Mouse (Mus musculus): ENCODE data around the gene Ano8. TPM values are rescaled to one million over a fixed set of nuclear protein-coding genes. Genes with fewer than 3 reads are reported as not detected.

Gene Ano8
- total RNA-seq, 1 experiment from 2014 or later: 5.4 TPM

DNA sequence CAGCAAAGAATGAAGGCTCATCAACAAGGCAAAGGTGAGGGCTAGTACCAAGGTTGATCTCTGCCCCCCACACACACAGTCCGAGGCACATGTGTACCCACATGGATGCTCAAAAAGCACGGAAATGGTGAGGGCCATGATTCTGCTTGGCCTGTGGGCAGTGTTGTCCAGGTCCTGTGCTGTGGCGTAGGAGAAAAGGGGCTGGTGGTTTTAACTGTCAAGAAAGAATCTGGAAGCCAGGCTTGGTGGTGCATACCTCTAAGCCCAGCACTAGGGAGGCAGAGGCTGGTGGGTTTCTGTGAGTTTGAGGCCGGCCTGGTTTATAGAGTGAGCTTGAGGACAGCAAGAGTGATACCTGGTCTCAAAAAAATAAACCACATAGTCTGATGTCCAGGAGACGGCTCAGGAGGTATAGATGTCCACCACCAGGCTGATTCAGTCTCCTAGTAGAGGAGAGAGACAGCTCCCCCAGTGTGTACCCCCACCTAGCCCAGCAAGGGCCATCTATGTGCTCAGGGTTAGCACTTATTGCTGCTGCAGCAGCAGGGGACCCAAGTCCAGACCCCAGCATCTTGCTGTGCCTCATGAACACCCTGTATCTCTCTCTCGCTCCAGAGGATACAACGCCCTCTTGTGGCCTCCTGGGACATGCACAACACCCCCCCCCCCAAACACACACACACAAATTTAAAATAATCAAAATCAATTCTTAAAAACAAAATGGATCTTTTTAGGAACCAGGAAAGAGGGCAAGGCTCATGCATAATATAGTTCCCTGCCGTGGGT, 13.0 kb downstream of the Ano8 start:
- ATAC-seq (replicated peaks; ENCODE audit: low read depth, poor library complexity, severe bottlenecking): no peak

DNA sequence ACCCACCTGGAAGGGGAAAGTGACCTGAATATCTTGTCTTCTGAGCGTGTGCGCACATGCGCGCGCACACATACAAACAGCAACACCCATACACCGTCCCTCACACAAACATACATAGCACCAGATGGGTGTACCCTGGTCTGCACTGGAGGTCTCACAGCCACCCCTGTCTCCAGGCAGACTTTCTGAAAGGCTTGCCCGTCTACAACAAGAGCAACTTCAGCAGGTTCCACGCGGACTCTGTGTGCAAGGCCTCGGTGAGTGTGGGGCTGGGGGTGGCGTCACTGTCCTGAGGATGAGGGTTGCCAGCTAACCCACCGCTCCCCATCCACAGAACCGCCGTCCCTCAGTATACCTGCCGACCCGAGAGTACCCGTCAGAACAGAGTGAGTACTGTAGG, 13.9 kb downstream of the Ano8 start:
- no peak for ATAC-seq (replicated peaks; ENCODE audit: low read depth, poor library complexity, severe bottlenecking)

DNA sequence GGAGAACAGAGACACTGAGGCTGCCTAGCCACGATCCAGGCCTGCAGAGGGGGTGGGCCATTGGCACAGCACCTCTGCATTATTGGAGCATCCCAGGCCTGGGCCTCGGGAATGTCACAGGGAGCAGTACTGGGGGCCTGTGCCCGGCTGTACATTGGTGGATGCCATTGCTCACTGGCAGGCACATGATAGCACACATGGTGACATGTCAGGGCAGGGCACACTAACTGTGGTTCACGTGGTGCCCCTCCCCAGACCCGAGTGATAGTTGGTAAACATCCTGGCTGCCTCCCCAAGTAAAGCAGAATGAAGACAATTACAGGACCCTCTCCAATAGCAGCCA, 14.9 kb downstream of the Ano8 start:
- ATAC-seq (replicated peaks; ENCODE audit: low read depth, poor library complexity, severe bottlenecking): no peak

DNA sequence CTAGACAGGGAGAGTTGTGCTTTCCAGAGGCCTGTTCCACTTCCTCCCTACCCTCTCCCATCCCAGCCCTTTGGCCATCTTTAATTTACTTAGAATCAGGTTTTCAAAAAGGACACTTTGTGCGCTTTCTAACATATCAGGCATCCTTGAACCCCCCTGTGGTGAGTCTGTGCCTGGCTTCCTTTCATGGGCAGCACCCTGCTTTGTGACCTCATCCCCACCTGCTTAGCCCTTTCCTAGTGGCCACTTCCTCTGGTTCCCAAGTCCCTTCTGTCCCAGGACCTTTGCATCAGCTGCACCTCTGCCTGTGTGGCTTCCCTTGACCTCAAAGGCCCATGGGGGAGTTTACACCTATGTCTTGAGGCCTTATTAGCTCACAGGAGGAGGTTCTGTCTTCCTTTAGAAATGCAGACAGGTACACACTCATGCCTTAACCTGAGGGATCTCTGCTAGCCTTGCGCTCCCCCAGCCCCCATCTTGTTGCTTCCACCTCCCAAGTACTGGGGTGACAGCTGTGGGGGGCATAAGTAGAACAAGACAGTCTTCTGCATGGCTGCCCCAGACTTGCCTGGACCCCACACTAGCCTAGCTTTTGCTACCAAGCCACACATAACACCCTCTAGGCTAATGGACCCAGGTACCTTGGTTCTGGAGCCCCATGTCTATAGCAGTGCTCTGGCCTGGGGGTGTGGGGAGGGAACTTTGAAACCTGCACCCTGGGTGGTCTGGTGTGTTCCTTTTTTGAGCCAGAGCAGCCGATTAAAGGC, 15.4 kb downstream of the Ano8 start:
- ATAC-seq (replicated peaks; ENCODE audit: low read depth, poor library complexity, severe bottlenecking): no peak

DNA sequence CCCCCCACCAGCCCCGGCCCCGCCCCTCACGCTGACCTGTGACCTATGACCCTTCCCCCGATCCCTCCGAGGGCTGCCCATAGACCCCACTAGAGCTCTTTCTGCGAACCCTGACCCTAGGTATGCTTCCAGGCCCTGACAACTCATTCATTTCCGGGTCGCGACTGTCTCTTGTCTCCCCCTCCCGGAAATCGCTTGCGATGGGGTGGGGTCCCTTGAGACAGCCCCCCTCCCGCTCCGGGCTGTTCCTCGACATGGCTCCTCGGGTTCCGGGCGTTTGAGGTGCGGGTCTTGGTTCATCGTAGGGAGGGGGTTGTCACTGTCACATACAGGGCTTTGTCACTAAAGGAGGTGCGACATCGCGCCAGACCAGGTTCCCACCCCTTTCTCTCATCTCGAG, 16.4 kb downstream of the Ano8 start:
- no peak for ATAC-seq (replicated peaks; ENCODE audit: low read depth, poor library complexity, severe bottlenecking)

DNA sequence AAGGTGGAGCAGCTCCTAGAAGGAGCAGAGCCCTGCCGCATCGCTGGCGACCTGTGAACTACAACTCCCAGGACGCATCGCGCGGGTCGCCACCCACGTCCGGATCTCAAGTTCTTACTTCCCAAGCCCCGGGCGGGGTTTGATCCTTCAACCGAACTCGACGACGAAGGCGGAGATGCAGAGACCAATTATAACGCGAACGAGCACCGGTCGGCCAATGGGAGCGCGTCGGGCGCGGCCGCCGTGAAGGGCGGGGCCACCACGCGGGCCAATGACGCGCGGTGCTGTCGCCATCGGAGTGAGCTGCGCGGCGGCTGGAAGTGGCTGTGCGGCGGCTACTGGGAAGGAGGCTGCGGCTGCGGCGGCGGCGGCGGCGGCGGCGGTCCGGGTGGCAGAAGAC, 16.8 kb downstream of the Ano8 start, which contains the start of gene Dda1:
Gene Dda1 (plus strand): TSS at position 284 of the 400 bp plus-strand sequence.
- ATAC-seq (replicated peaks; ENCODE audit: low read depth, poor library complexity, severe bottlenecking): peak; percentile 78

DNA sequence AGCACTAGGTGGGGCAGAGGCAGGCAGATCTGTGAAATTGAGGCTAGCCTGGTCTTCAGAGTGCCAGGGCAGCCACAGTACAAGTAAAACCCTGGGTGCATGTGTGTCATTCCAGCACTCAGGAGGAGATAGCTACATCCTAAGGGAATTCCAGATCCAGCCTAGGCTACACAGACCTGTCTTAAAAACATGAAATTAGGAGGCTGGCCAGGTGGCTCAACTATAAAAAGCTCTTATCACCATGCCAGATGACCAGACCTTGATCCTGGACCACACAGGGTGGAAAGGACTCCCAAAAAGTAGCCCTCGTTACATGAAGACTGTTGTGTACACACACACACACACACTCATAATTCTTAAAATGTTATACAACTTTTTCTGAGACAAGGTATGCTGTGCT, 17.8 kb downstream of the Ano8 start:
- ATAC-seq (replicated peaks; ENCODE audit: low read depth, poor library complexity, severe bottlenecking): no peak

DNA sequence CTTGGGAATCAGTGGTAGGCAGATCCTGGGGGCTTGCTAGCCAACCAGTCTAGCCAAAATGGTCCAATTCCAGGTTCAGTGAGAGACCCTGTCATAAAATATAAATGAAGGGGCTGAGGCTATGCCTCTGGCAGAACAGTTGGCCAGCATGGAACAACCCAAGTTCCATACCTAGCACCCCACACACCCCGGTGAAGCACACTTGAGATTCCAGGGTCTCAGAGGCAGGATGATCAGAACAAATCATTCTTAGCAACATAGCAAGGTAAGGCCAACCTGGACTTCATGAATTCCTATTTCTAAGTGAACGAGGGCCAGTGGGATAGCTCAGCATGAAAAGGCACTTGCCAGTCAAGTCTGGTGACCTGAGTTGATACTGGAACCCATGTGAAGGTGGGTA, 18.6 kb downstream of the Ano8 start:
- ATAC-seq (replicated peaks; ENCODE audit: low read depth, poor library complexity, severe bottlenecking): no peak

DNA sequence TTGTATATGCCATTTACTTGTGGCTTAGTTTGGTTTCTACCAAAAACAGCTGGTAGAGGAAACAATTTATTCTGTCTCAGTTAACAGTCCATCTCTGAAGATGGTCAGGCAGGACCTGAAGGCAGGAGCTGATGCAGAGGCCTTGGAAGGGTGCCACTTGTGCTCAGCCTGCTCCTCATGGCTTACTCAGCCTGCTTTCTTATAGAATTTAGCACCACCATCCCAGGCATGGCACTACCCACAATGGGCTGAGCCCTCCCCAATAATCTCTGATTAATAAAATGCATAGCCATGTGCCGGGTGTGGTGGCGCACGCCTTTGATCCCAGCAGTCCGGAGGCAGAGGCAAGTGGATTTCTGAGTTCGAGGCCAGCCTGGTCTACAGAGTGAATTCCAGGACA, 19.6 kb downstream of the Ano8 start:
- ATAC-seq (replicated peaks; ENCODE audit: low read depth, poor library complexity, severe bottlenecking): no peak

DNA sequence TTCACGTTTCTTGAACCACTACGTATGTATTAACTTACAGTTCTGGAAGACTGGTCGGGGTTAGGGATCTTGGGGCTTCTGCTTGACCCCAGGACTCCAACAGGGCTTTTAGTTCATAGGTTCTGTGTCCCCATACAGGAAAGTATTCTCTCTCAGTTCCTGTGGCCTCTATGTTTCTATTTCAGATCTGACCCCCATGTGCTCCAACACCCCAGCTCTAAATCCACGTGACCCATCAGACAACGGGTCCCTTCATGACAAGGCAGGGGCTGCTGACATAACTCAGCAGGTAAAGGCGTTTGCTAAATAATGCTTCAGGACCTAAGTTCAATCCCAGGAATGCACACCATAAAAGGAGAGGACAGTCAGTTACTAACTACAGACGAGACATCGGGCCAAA, 20.0 kb downstream of the Ano8 start:
- ATAC-seq (replicated peaks; ENCODE audit: low read depth, poor library complexity, severe bottlenecking): no peak

DNA sequence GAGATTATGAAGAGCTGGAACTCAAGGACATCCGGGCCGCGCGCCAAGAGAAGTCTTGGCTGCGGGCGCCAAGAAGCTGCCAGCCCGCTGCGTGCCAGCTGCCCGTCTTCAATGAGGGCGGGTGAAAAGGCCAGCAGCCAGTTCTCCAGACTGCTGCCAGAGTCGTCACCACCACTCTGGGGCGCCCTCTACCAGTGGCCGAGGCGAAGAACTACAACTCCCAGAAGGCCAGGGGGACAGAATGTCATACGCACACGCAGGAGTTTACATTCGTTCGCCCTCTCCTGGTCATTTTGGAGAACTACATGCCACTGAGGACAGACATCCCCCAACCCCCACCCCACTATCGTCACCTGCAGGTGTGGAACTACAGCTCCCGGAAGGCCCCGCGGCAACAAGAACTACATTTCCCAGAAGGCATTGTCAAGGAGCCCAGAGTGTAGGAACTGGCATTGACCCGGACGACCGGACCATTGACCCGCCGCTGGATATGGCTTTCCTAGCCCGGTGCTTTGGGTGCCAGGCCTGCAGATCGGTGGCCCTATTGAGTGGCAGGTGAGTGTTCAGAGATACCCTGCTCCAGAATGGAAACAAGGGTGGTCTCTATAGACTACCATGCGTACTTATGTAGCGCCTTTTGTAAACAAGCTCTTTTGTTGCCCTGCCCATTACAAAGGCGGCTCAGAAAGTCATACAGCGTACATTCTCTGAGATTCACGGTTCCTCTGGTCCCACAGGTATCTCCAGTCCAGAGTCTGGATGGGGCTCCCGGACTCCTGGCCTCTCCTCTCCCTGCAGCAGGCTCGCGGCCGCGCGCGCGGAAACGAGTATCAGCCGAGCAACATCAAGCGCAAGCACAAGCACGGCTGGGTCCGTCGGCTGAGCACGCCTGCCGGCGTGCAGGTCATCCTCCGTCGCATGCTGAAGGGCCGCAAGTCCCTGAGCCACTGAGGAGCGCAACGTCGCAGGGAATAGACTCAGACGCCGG, 21.0 kb downstream of the Ano8 start, which contains the start of gene Mrpl34:
Gene Mrpl34 (plus strand): TSS at position 447 of the 988 bp plus-strand sequence.
- ATAC-seq (replicated peaks; ENCODE audit: low read depth, poor library complexity, severe bottlenecking): peak; percentile 74

DNA sequence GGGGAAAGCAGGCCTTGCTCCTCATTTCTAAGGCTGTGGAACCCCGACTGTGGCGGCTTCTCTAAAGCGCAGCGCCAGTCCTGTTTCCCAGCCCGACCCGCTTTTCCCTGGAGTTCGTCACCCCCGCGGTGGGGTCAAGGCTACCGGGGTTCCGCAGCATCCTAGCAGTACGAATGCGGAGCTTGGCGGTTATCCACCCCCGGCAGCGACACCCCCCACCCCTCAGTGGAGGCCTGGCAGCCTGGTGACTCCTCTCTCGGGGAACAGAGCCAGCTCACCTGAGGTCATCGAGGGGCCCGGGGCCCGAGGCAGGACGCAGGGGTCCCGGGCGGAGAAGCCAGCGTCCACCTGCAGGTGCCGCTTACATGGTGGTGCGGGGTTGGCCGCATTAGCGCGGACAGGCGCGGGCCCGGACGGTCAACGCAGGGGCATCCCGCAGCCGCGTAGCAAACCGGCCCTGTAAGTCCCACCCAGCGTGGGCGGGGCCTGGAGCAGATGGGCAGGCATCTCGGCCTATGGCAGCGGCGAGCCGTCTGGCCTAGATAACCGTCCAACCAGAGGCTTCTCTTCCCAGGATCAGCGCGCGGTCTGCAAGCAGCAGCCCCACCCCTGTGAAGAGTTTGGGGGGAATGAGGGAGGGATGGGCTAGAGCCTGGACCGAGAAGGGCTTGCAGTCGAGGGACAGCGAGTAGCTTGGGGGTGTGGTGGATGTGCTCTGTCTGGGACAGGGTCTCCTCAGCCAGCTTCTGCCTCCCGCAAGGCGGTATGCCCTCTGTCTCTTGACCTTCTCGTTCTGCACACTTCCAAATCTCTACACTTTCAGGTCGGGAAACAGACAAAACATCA, 22.4 kb downstream of the Ano8 start, which contains the start of gene Abhd8:
Gene Abhd8 (minus strand): TSS at position 468 of the 846 bp plus-strand sequence.
- ATAC-seq (replicated peaks; ENCODE audit: low read depth, poor library complexity, severe bottlenecking): peak; percentile 66

DNA sequence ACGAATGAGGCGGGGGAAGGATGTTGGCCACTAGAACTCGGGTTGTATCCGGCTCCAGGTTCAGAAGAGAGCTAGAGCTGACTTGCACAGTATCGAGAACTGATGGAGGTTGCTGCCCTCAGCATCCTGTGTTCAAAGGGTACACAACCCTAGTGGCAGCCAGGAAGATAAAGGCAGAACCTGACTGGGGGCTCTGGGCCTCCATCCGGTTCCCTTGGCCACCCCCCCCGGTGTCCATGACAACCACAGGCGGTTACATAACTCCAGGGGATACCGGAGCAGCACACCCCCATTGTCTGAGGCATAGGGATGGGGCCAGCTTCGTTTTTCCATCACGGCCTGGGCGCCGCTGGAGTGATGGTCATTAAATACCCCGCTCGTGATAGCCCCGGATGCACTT, 23.0 kb downstream of the Ano8 start:
- ATAC-seq (replicated peaks; ENCODE audit: low read depth, poor library complexity, severe bottlenecking): peak; percentile 14; the same call in 1 of the 2 replicates

DNA sequence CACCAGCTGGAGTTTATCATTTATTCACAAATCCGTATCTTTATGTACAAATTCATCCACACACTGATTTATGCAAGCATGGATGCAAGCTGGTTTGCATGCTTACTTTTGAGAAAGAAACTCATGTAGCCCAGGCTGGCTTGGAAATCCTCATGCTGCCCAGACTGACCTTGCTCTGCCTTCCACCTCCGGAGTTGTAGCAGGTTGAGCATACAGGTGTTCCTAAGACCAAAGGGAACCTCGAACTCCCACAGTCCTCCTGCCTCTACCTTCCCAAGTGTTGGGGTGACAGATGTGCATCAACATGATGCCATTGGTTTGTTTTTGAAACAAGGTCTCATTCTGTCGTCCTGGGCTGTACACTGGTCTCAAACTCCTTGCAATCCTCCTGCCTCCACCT, 23.6 kb downstream of the Ano8 start:
- ATAC-seq (replicated peaks; ENCODE audit: low read depth, poor library complexity, severe bottlenecking): no peak

DNA sequence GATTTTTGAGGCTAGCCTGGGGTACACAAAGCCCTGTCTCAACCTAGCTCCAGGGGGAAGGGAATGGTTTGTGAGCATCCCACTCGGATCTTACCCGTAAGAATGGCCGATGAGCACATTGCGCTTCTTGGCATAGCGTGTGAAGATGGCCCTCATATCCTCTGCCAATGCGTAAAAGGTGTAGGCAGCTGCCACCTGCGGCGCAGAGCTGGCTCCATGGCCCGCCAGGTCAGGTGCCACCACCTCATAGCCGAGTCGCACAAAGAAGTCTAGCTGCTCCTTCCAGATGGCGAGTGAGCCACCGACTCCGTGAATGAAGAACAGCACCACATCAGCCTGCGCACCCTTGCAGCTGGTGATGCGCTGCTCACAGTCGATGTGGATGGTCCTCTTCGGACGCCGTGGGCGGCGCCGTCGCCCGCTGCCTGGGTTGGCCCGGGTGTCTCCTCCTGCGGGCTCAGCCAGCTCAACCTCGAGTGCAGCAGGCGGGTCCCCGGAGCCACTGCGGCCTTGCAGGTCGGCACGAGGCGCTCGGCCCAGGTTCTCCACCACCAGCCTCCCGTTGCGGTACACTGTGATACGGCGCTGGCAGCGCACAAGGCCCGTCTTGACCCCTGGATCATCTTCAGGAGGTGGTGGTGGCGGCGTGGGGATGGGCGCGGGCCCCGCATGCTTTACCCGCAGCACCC, 24.5 kb downstream of the Ano8 start:
- ATAC-seq (replicated peaks; ENCODE audit: low read depth, poor library complexity, severe bottlenecking): no peak

DNA sequence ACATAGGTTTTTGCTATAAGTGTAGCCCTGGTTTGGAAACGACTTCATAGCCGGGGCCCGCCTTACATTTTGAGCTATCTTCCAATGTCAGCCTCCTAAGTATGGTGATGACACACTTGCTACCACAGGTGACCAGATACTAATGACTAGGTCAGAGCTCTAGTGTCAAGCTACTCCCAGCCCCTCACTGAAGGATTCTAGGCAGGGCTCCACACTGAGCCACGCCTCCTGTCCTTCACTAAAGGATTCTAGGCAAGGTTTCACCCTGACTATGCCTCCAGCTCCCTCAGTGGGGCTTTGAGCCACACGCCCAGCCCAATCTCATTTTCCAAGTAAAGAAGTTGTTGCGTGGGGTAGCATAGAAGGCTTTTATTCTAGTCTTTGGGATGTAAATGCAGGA, 25.0 kb downstream of the Ano8 start:
- no peak for ATAC-seq (replicated peaks; ENCODE audit: low read depth, poor library complexity, severe bottlenecking)

DNA sequence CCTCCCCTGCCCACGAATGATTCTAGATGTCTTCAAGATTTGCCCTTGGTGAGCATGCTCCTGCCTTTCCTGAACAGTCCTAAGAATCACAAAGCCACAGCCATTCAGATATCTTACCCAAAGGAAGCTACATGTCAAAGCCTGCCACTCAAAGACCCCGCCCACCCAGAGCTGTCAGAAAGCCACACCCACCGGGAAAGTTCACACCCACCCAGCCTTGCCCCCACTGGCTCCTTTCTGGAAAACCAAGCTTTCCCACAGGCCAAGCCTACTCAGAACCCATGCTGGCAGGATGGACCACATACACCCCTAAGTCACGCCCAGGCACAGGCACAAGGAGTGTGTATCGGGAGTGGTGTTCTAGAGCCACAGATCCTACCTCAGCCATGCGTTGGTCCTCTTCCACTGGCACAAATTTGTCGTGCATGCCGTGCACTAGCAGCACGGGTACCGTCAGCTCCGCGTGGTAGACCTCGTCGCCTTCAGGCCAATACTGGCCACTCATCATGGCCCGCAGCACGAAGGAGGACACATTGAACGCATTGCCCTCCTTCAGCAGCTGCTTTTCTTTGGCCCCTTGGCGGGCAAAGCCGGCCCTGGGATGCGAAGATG, 28.0 kb downstream of the Ano8 start:
- 0 out of 2 replicates have a peak, but pooled peaks have one; percentile 6 for ATAC-seq (replicated peaks; ENCODE audit: low read depth, poor library complexity, severe bottlenecking)

DNA sequence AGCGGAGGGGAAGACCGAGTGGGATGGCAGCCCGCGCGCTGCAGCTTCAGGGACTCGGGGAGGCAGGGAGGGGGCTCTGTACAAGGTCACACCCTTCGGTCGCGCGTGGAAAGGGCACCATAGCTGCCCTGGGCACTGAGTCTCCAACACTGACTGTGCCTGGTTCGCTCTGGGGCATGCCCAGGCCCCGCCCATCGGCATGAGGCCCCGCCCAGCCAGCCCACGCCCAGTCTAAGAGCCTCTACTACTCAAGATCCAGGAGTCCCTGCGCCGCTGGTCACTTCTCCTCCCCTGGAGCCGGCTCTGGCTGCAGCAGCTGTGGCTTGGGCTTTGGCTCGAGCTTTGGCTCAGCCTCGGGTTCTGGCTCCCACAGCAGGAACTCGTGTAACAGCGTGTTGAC, 28.9 kb downstream of the Ano8 start:
- ATAC-seq (replicated peaks; ENCODE audit: low read depth, poor library complexity, severe bottlenecking): no peak
